Mouse (Mus musculus) hindbrain, embryonic 10.5 days (tissue): ENCODE results near the gene Tex35. TPM values are rescaled to one million over a fixed set of nuclear protein-coding genes. Genes with fewer than 3 reads are reported as not detected.

ENCODE experiments used
- DNase-seq: peaks from one replicate; pipeline ENCODE4 v3.0.0-alpha.2; 2017; ENCODE audit warnings: low spot score
- H3K27ac ChIP-seq: fragments of 300-500 bp; sonication (generic); 2 replicates; pipeline ENCODE4 v1.5.1; 2016; ENCODE audit warnings: mild to moderate bottlenecking, moderate library complexity
- H3K27me3 ChIP-seq: fragments of 300-500 bp; sonication (generic); 2 replicates; pipeline ENCODE4 v1.6.1; 2016; ENCODE audit warnings: mild to moderate bottlenecking; ENCODE audit not compliant: poor library complexity, insufficient read depth, severe bottlenecking
- H3K36me3 ChIP-seq: fragments of 300-500 bp; sonication (generic); 2 replicates; pipeline ENCODE4 v1.6.1; 2016; ENCODE audit warnings: mild to moderate bottlenecking, moderate library complexity
- H3K4me1 ChIP-seq: fragments of 300-500 bp; sonication (generic); replicated peaks from 2 replicates; pipeline ENCODE4 v1.6.1; 2016; ENCODE audit warnings: mild to moderate bottlenecking
- H3K4me3 ChIP-seq: fragments of 300-500 bp; sonication (generic); 2 replicates; pipeline ENCODE4 v1.5.1; 2016; ENCODE audit warnings: mild to moderate bottlenecking, moderate library complexity
- H3K9me3 ChIP-seq: fragments of 300-500 bp; sonication (generic); 2 replicates; pipeline ENCODE4 v1.6.1; 2016; ENCODE audit warnings: mild to moderate bottlenecking, moderate library complexity
- WGBS: fragments of 180-500 bp; shearing (Covaris S2); methylation state at CpG from one replicate; pipeline ENCODE4 v1.1.7; 2016; 5-methylcytosine and 5-hydroxymethylcytosine counted together
- polyA plus RNA-seq: library from polyadenylated mRNA; unstranded; fragments of >200 nt; fragmentation: Nextera tagmentation; extraction: Ambion mirVana; gene quantifications from 2 replicates; pipeline ENCODE4 v1.2.1, GENCODE M21; 2016

The Tex35 gene
- polyA plus RNA-seq, 1 experiment from 2014 or later: not detected

DNA sequence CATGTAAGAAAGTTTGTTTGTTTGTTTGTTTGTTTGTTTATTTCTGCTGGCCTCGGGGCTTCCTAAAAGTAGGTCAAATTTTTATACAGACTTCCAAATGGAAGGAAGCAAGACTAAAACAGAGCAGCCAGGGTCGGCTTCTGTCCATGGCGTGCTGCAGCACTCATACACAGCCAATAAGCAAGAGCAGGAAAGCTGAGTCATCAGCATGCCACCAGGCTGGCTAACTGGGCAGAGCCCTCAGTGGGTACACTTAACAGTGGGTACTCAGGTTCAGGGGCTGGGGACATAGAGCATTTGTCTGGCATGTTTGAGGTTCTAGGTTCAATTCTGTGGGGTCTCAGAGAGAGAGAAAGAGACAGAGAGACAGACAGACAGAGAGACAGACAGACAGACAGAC is 47.3 kb downstream of the Tex35 start:
- Histone ChIP-seq H3K4me1 (peaks cover 19% of the 10 kb centered on the region), H3K27ac (peak overlapping the region; percentile 6), H3K9me3 (no peaks in the 10 kb centered on the region), H3K36me3 (no peaks in the 10 kb centered on the region), H3K27me3 (0 out of 2 replicates have a peak, but pooled peaks cover 8% of the 10 kb centered on the region), H3K4me3 (no peak overlapping the region)
- WGBS: 81% methylated on average over 3 of the region's 3 CpGs
- no peak for DNase-seq

- H3K36me3 ChIP-seq: no peaks in the 10 kb centered on the region
- H3K4me1 ChIP-seq: peaks cover 22% of the 10 kb centered on the region
- DNase-seq: no peak
- H3K27ac ChIP-seq: peak overlapping the region; percentile 6; the same call in 1 of the 2 replicates
- 75% methylated on average over 12 of the region's 12 CpGs for whole genome bisulfite sequencing
- no peak overlapping the region for H3K4me3 ChIP-seq
- H3K27me3 ChIP-seq: 0 out of 2 replicates have a peak, but pooled peaks cover 8% of the 10 kb centered on the region
- no peaks in the 10 kb centered on the region for H3K9me3 ChIP-seq
Observed at GRCm38 (mm10) chr1:157060441-157061135, 47.9 kb downstream of the Tex35 start.

DNA sequence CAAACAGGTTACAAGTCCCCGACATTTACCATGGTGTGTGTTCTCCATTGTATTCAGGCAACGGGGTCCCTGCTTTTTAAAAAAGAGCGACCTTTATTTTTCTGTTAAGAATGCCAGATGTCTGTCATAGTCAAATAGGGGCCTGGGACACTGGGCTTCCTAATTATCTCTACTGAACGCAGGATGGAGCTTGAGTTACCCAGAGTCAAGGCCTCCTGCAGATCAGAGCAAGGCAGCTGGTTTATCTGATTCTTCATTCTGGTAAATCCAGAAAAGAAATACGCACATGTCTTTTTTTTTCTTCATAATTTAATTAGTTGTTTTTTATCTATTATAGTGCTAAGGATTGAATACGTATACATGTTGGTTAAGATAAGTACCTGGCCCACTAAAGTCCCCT is 52.6 kb downstream of the Tex35 start:
- Histone ChIP-seq H3K27ac (peak overlapping the region; percentile 64; the same call in 1 of the 2 replicates), H3K4me3 (no peak overlapping the region), H3K36me3 (no peaks in the 10 kb centered on the region), H3K4me1 (peaks cover 37% of the 10 kb centered on the region), H3K27me3 (peaks cover 22% of the 10 kb centered on the region), H3K9me3 (no peaks in the 10 kb centered on the region)
- no peak for DNase-seq
- 49% methylated on average over 6 of the region's 6 CpGs for WGBS

DNA sequence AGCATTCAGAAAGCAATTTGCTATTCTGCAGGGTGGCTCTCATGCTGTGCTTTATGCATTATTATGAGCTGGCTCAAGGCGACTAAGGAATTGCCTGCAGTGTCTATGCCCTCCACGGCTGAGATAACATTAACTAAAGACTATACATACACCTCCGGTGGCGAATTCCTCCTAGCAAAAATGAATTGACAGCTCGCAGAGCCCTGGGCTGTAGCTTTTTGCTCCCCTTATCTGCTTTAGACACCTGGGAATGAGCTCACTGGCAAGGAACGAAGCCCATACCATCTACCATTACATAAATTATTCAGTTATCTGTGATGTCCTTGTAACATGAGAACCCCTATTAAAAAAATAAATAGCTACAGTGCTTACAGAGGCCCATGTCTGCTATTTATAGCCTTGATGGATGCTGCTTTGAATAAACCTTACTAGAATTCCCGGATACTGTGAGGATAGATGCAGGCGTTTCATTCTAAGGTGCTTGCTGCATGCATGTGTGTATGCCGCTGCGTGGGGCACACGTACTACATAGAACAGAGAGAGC is 53.1 kb downstream of the Tex35 start:
- Histone ChIP-seq H3K9me3 (no peaks in the 10 kb centered on the region), H3K27me3 (peaks cover 27% of the 10 kb centered on the region), H3K4me3 (peak overlapping the region; percentile 18; the same call in 1 of the 2 replicates), H3K27ac (peak overlapping the region; percentile 64), H3K4me1 (peaks cover 33% of the 10 kb centered on the region), H3K36me3 (no peaks in the 10 kb centered on the region)
- no peak for DNase-seq
- 39% methylated on average over 11 of the region's 11 CpGs for WGBS

- no peak for DNase-seq
- peak overlapping the region; percentile 9; the same call in 1 of the 2 replicates for H3K27ac ChIP-seq
Observed at GRCm38 (mm10) chr1:157054659-157055058, 53.8 kb downstream of the Tex35 start.

GRCm38 (mm10) chr1:157049886-157050285 is 58.6 kb downstream of the Tex35 start:
- DNase-seq: no peak
- Histone ChIP-seq H3K9me3 (no peaks in the 10 kb centered on the region), H3K4me1 (peaks cover 50% of the 10 kb centered on the region), H3K36me3 (no peaks in the 10 kb centered on the region), H3K27me3 (peaks cover 68% of the 10 kb centered on the region), H3K27ac (no peak overlapping the region), H3K4me3 (no peak overlapping the region)
- 70% methylated on average over 2 of the region's 2 CpGs for WGBS

More at GRCm38 (mm10) chr1:157054659-157055058, 53.8 kb downstream of the Tex35 start:
- WGBS: 77% methylated on average over 7 of the region's 7 CpGs
- Histone ChIP-seq H3K4me1 (peaks cover 33% of the 10 kb centered on the region), H3K4me3 (no peak overlapping the region), H3K27me3 (peaks cover 34% of the 10 kb centered on the region), H3K9me3 (no peaks in the 10 kb centered on the region), H3K36me3 (no peaks in the 10 kb centered on the region)

Other genes starting within 250 kb of the Tex35 start
- 80.4 and 85.0 TPM in 2 replicates for gene Ralgps2, start 169.1 kb downstream of the Tex35 start, polyA plus RNA-seq